Mouse (Mus musculus) spleen, adult 2 months (tissue): ENCODE data around the gene AI661453. TPM values are rescaled to one million over a fixed set of nuclear protein-coding genes. Genes with fewer than 3 reads are reported as not detected.

Experiments used
- DNase-seq, 2 experiments: peaks; one replicate each; pipeline versions ENCODE4 v3.0.0 to v3.0.0-alpha.2; 2012 to 2021; ENCODE audit warnings: low spot score in 2 of 2, low read depth in 1 of 2
- H3K27ac ChIP-seq: fragments of 200-500 bp; 2 replicates; pipeline ENCODE4 v1.5.1; 2012; ENCODE audit warnings: low read length, inconsistent platforms; ENCODE audit not compliant: insufficient read depth
- H3K27me3 ChIP-seq: fragments of 200-500 bp; 2 replicates; pipeline ENCODE4 v1.6.1; 2012; ENCODE audit warnings: mild to moderate bottlenecking, moderate library complexity, low read length, inconsistent platforms; ENCODE audit not compliant: control insufficient read depth, insufficient read depth
- H3K36me3 ChIP-seq: fragments of 200-500 bp; 2 replicates; pipeline ENCODE4 v1.6.1; 2012; ENCODE audit warnings: mild to moderate bottlenecking, low read length, inconsistent platforms; ENCODE audit not compliant: control insufficient read depth, insufficient read depth
- H3K4me1 ChIP-seq: fragments of 200-500 bp; 2 replicates; pipeline ENCODE4 v1.6.1; 2011; ENCODE audit warnings: inconsistent platforms; ENCODE audit not compliant: control insufficient read depth, insufficient read depth, insufficient read length
- H3K4me3 ChIP-seq: fragments of 200-500 bp; 2 replicates; pipeline ENCODE4 v1.5.1; 2011; ENCODE audit warnings: mild to moderate bottlenecking, inconsistent platforms; ENCODE audit not compliant: insufficient read depth, insufficient read length; ENCODE audit errors: extremely low read depth
- CTCF ChIP-seq: fragments of 200-500 bp; IDR thresholded peaks from 2 replicates; pipeline ENCODE4 v1.5.1; 2011; ENCODE audit warnings: mild to moderate bottlenecking, inconsistent platforms; ENCODE audit not compliant: insufficient read depth, insufficient read length, insufficient replicate concordance; ENCODE audit errors: extremely low read depth
- POLR2A ChIP-seq: fragments of 200-500 bp; IDR thresholded peaks from 2 replicates; pipeline ENCODE4 v1.6.1; 2011; ENCODE audit warnings: low read depth, low read length, inconsistent platforms
- WGBS: fragments of 180-500 bp; shearing (Covaris S2); methylation state at CpG from one replicate; pipeline ENCODE4 v1.1.7; 2018; 5-methylcytosine and 5-hydroxymethylcytosine counted together
- polyA plus RNA-seq: library from polyadenylated mRNA; depleted of rRNA; stranded (reverse); fragments of >200 nt; gene quantifications from 2 replicates; pipeline ENCODE4 v1.2.3, GENCODE M21; 2012; rRNA removed

AI661453 gene
- polyA plus RNA-seq = 0.26 and 0.28 TPM in 2 replicates

- peaks cover 6% of the 10 kb centered on the region for H3K27me3 ChIP-seq
- peaks cover 5% of the 10 kb centered on the region; the same call in 1 of the 2 replicates for H3K4me1 ChIP-seq
- TF ChIP-seq POLR2A = no peak
- TF ChIP-seq CTCF = no peak
- no peaks in the 10 kb centered on the region for H3K36me3 ChIP-seq
- 1% methylated on average over 45 of the region's 45 CpGs for WGBS
- peak within 1 kb of the TSS; percentile 21; the same call in 1 of the 2 replicates for H3K4me3 ChIP-seq
- H3K27ac ChIP-seq = no peak within 1 kb of the TSS
- no peak for DNase-seq
Measured at GRCm38 (mm10) chr17:47436156-47436906, at the start of gene AI661453. Gene AI661453 (plus strand): TSS chr17:47436615.

- Histone ChIP-seq H3K27me3 (no peaks in the 10 kb centered on the region), H3K4me1 (no peaks in the 10 kb centered on the region), H3K36me3 (no peaks in the 10 kb centered on the region), H3K4me3 (no peak overlapping the region), H3K27ac (no peak overlapping the region)
- WGBS = 59% methylated on average over 4 of the region's 4 CpGs
- DNase-seq = peak in 1 of 2 experiments; percentile 42
- TF ChIP-seq POLR2A (no peak), CTCF (peak; percentile 54; the same call in 1 of the 2 replicates)
Measured at GRCm38 (mm10) chr17:47386649-47387048, 49.8 kb upstream of the AI661453 start.

- DNase-seq = no peak
- 11% methylated on average over 24 of the region's 24 CpGs for WGBS
- H3K27ac ChIP-seq = no peak overlapping the region
- H3K27me3 ChIP-seq = no peaks in the 10 kb centered on the region
- no peaks in the 10 kb centered on the region for H3K36me3 ChIP-seq
- TF ChIP-seq POLR2A = no peak
- no peak for TF ChIP-seq CTCF
- H3K4me3 ChIP-seq = peak overlapping the region; percentile 32; the same call in 1 of the 2 replicates
- peaks cover 12% of the 10 kb centered on the region for H3K4me1 ChIP-seq
Measured at GRCm38 (mm10) chr17:47394223-47394869, 42.1 kb upstream of the AI661453 start.

GRCm38 (mm10) chr17:47395376-47395913 lies 41.0 kb upstream of the AI661453 start:
- no peaks in the 10 kb centered on the region for H3K27me3 ChIP-seq
- peak; percentile 24 to 33 for DNase-seq
- peak overlapping the region; percentile 33 for H3K4me3 ChIP-seq
- no peak overlapping the region for H3K27ac ChIP-seq
- under 1% methylated on average over 19 of the region's 20 CpGs for WGBS
- no peak for TF ChIP-seq CTCF
- no peak for TF ChIP-seq POLR2A
- H3K36me3 ChIP-seq = no peaks in the 10 kb centered on the region
- peaks cover 12% of the 10 kb centered on the region for H3K4me1 ChIP-seq

- Histone ChIP-seq H3K4me1 (peaks cover 12% of the 10 kb centered on the region), H3K36me3 (no peaks in the 10 kb centered on the region), H3K27ac (no peak overlapping the region), H3K27me3 (no peaks in the 10 kb centered on the region), H3K4me3 (no peak overlapping the region)
- 87% methylated on average over 8 of the region's 8 CpGs for WGBS
- no peak for TF ChIP-seq CTCF
- no peak for DNase-seq
Measured at GRCm38 (mm10) chr17:47399091-47399490, 37.3 kb upstream of the AI661453 start.

GRCm38 (mm10) chr17:47400451-47400850 lies 36.0 kb upstream of the AI661453 start, which contains the start of gene Guca1a:
Gene Guca1a (minus strand): TSS chr17:47400584.
- H3K27me3 ChIP-seq = no peaks in the 10 kb centered on the region
- H3K4me1 ChIP-seq = 0 out of 2 replicates have a peak, but pooled peaks cover 2% of the 10 kb centered on the region
- H3K4me3 ChIP-seq = no peak within 1 kb of the TSS
- TF ChIP-seq POLR2A = no peak
- no peak for TF ChIP-seq CTCF
- WGBS = 76% methylated on average over 10 of the region's 10 CpGs
- DNase-seq = no peak
- no peak within 1 kb of the TSS for H3K27ac ChIP-seq
- H3K36me3 ChIP-seq = no peaks in the 10 kb centered on the region
